ENCODE assay signal across 17 mouse cellular contexts in genomic region chr8:78626632-78627031, GRCm38 (mm10).
DNase-seq lines count a peak whose midpoint lies in the region; ATAC-seq and TF ChIP-seq lines count a peak whose summit lies in the region.
"Had no signal": no experiment of that assay in that cellular context is flagged by ENCODE, and none has a peak within 500 bp of the region (broad histone marks: within the 10 kb centered on the region; RNA-seq: fewer than 3 reads in every experiment).

No protein-coding gene starts in this region.

- no peaks in the 10 kb centered on the region for H3K9me3 ChIP-seq in heart, embryonic 10.5 days
- no peaks in the 10 kb centered on the region for H3K9me3 ChIP-seq in liver, embryonic 12.5 days (replicated peaks)
- H3K9me3 ChIP-seq in stomach, embryonic 16.5 days (replicated peaks; ENCODE audit: control insufficient read depth, low read length), result no peaks in the 10 kb centered on the region
- H3K9me3 ChIP-seq in stomach, postnatal 0 days (ENCODE audit: control insufficient read depth, low read length), result no peaks in the 10 kb centered on the region
- H3K9me3 ChIP-seq in neural tube, embryonic 15.5 days (replicated peaks), result no peaks in the 10 kb centered on the region
- H3K9me3 ChIP-seq: embryonic facial prominence, embryonic 12.5 days; forebrain, embryonic 13.5 days; midbrain, embryonic 15.5 days; stomach, embryonic 15.5 days had no signal

- no peak for ATAC-seq in liver, embryonic 12.5 days
- 0 out of 2 replicates have a peak, but pooled peaks have one; percentile 44 for ATAC-seq in stomach, embryonic 16.5 days (ENCODE audit: insufficient read depth, low FRiP score)
- no peak for ATAC-seq in stomach, postnatal 0 days (ENCODE audit: low FRiP score, low TSS enrichment)
- no peak for ATAC-seq in neural tube, embryonic 15.5 days (ENCODE audit: low FRiP score)
- ATAC-seq: forebrain, embryonic 13.5 days; hindbrain, postnatal 0 days; midbrain, embryonic 15.5 days had no signal

- H3K9ac ChIP-seq in liver, adult 2 months (ENCODE audit: low read depth, low read length), result no peak overlapping the region
- no peak overlapping the region for H3K9ac ChIP-seq in liver, embryonic 12.5 days
- H3K9ac ChIP-seq in stomach, embryonic 16.5 days (ENCODE audit: low read length), result no peak overlapping the region
- H3K9ac ChIP-seq in stomach, postnatal 0 days (ENCODE audit: low read length), result no peak overlapping the region
- no peak overlapping the region for H3K9ac ChIP-seq in neural tube, embryonic 15.5 days (replicated peaks)
- H3K9ac ChIP-seq: embryonic facial prominence, embryonic 12.5 days; forebrain, embryonic 13.5 days; midbrain, embryonic 15.5 days; stomach, embryonic 15.5 days had no signal

- 64% methylated on average over 5 of the region's 5 CpGs for WGBS in heart, embryonic 10.5 days
- WGBS in liver, adult 2 months, result 63% methylated on average over 5 of the region's 5 CpGs
- WGBS in liver, embryonic 12.5 days (ENCODE audit: insufficient replicate concordance), result 52% methylated on average over 5 of the region's 5 CpGs
- 46% methylated on average over 5 of the region's 5 CpGs for WGBS in stomach, embryonic 16.5 days
- WGBS in stomach, postnatal 0 days, result 53% methylated on average over 5 of the region's 5 CpGs
- 82% methylated on average over 5 of the region's 5 CpGs for WGBS in neural tube, embryonic 15.5 days

- H3K79me2 ChIP-seq in liver, adult 2 months (ENCODE audit: control insufficient read depth, insufficient read depth, low read length), result no peaks in the 10 kb centered on the region

- no peak for TF ChIP-seq CTCF in liver, adult 2 months (IDR thresholded peaks at IDR 0.05; ENCODE audit: low read depth, low read length)
- TF ChIP-seq CTCF in stomach, postnatal 0 days (IDR thresholded peaks at IDR 0.05; ENCODE audit: low read depth), result no peak

- H3K4me3 ChIP-seq in heart, embryonic 10.5 days, result no peak overlapping the region
- no peak overlapping the region for H3K4me3 ChIP-seq in liver, adult 2 months (ENCODE audit: insufficient read depth, low read depth, low read length)
- H3K4me3 ChIP-seq in liver, embryonic 12.5 days, result no peak overlapping the region
- no peak overlapping the region for H3K4me3 ChIP-seq in stomach, embryonic 16.5 days (replicated peaks; ENCODE audit: low read length)
- no peak overlapping the region for H3K4me3 ChIP-seq in stomach, postnatal 0 days (ENCODE audit: low read depth, low read length)
- no peak overlapping the region for H3K4me3 ChIP-seq in neural tube, embryonic 15.5 days (replicated peaks)
- H3K4me3 ChIP-seq: embryonic facial prominence, embryonic 12.5 days; forebrain, embryonic 13.5 days; gastrocnemius, adult 2 months; midbrain, embryonic 15.5 days; stomach, embryonic 15.5 days had no signal

- peak; percentile 21 to 48 for DNase-seq in heart, adult 18-20 months
- no peak for DNase-seq in heart, embryonic 10.5 days (ENCODE audit: low spot score)
- peak; percentile 24 for DNase-seq in liver, adult 2 months (ENCODE audit: extremely low read depth, low read depth, low spot score)
- DNase-seq in stomach, postnatal 0 days (ENCODE audit: low spot score), result no peak
- peak; percentile 83 for DNase-seq in splenic B cell, adult 2 months (ENCODE audit: low read depth, low spot score)
- DNase-seq: cerebellum, postnatal 25 days; gastrocnemius, adult 2 months; lung, adult 2 months; thymus, postnatal 4 days had no signal

- H3K4me2 ChIP-seq in liver, embryonic 12.5 days, result no peak overlapping the region
- no peak overlapping the region for H3K4me2 ChIP-seq in stomach, embryonic 16.5 days (ENCODE audit: low read depth, low read length)
- H3K4me2 ChIP-seq in stomach, postnatal 0 days (replicated peaks; ENCODE audit: low read depth), result no peak overlapping the region
- H3K4me2 ChIP-seq in neural tube, embryonic 15.5 days, result no peak overlapping the region
- H3K4me2 ChIP-seq: embryonic facial prominence, embryonic 12.5 days; forebrain, embryonic 13.5 days; midbrain, embryonic 15.5 days; stomach, embryonic 15.5 days had no signal

- no peaks in the 10 kb centered on the region for H3K36me3 ChIP-seq in heart, embryonic 10.5 days
- H3K36me3 ChIP-seq in liver, adult 2 months (ENCODE audit: control insufficient read depth, insufficient read depth, low read length), result no peaks in the 10 kb centered on the region
- H3K36me3 ChIP-seq in liver, embryonic 12.5 days, result peaks cover 4% of the 10 kb centered on the region; the same call in 1 of the 2 replicates
- H3K36me3 ChIP-seq in stomach, embryonic 16.5 days (ENCODE audit: control insufficient read depth, insufficient read depth, low read length), result no peaks in the 10 kb centered on the region; the same call in 1 of the 2 replicates
- no peaks in the 10 kb centered on the region for H3K36me3 ChIP-seq in stomach, postnatal 0 days (ENCODE audit: control insufficient read depth, insufficient read depth, low read length)
- no peaks in the 10 kb centered on the region; the same call in 1 of the 2 replicates for H3K36me3 ChIP-seq in splenic B cell, adult 2 months (ENCODE audit: control insufficient read depth, insufficient read depth, low read length, poor library complexity, severe bottlenecking)
- H3K36me3 ChIP-seq in neural tube, embryonic 15.5 days, result no peaks in the 10 kb centered on the region
- H3K36me3 ChIP-seq: embryonic facial prominence, embryonic 12.5 days; midbrain, embryonic 15.5 days had no signal

- no peak overlapping the region for H3K27ac ChIP-seq in heart, embryonic 10.5 days
- no peak overlapping the region for H3K27ac ChIP-seq in liver, adult 2 months (replicated peaks; ENCODE audit: insufficient read depth, low read depth, low read length)
- H3K27ac ChIP-seq in liver, embryonic 12.5 days, result no peak overlapping the region
- no peak overlapping the region for H3K27ac ChIP-seq in stomach, embryonic 16.5 days (ENCODE audit: low read length)
- H3K27ac ChIP-seq in stomach, postnatal 0 days (replicated peaks), result no peak overlapping the region
- no peak overlapping the region for H3K27ac ChIP-seq in neural tube, embryonic 15.5 days (replicated peaks)
- H3K27ac ChIP-seq: embryonic facial prominence, embryonic 12.5 days; forebrain, embryonic 13.5 days; gastrocnemius, adult 2 months; hindbrain, postnatal 0 days; midbrain, embryonic 15.5 days; stomach, embryonic 15.5 days had no signal

- no peak for TF ChIP-seq POLR2A in liver, adult 2 months (IDR thresholded peaks at IDR 0.05; ENCODE audit: extremely low read depth, insufficient read depth, low read length)

- peaks cover 31% of the 10 kb centered on the region for H3K4me1 ChIP-seq in heart, embryonic 10.5 days
- H3K4me1 ChIP-seq in liver, adult 2 months (ENCODE audit: control insufficient read depth, insufficient read depth, low read length), result no peaks in the 10 kb centered on the region
- H3K4me1 ChIP-seq in liver, embryonic 12.5 days, result 0 out of 2 replicates have a peak, but pooled peaks cover 12% of the 10 kb centered on the region
- peaks cover 11% of the 10 kb centered on the region; the same call in 1 of the 2 replicates for H3K4me1 ChIP-seq in stomach, embryonic 16.5 days (ENCODE audit: control insufficient read depth, insufficient read depth, low read length)
- no peaks in the 10 kb centered on the region for H3K4me1 ChIP-seq in stomach, postnatal 0 days (replicated peaks; ENCODE audit: control insufficient read depth, insufficient read depth)
- H3K4me1 ChIP-seq in neural tube, embryonic 15.5 days, result peaks cover 6% of the 10 kb centered on the region; the same call in 1 of the 2 replicates
- H3K4me1 ChIP-seq: forebrain, embryonic 13.5 days had no signal

- no peaks in the 10 kb centered on the region for H3K27me3 ChIP-seq in heart, embryonic 10.5 days (ENCODE audit: insufficient read depth, poor library complexity, severe bottlenecking)
- H3K27me3 ChIP-seq in liver, adult 2 months (ENCODE audit: control insufficient read depth, insufficient read depth, low read length), result no peaks in the 10 kb centered on the region
- H3K27me3 ChIP-seq in liver, embryonic 12.5 days (replicated peaks), result no peaks in the 10 kb centered on the region
- H3K27me3 ChIP-seq in stomach, embryonic 16.5 days (ENCODE audit: control insufficient read depth, insufficient read depth, low read length), result no peaks in the 10 kb centered on the region
- H3K27me3 ChIP-seq in stomach, postnatal 0 days (ENCODE audit: control insufficient read depth, insufficient read depth, low read length), result no peaks in the 10 kb centered on the region
- no peaks in the 10 kb centered on the region for H3K27me3 ChIP-seq in splenic B cell, adult 2 months (ENCODE audit: control insufficient read depth, insufficient read depth, low read length, poor library complexity, severe bottlenecking)
- no peaks in the 10 kb centered on the region for H3K27me3 ChIP-seq in neural tube, embryonic 15.5 days (replicated peaks)
- H3K27me3 ChIP-seq: embryonic facial prominence, embryonic 12.5 days; forebrain, embryonic 13.5 days; midbrain, embryonic 15.5 days; stomach, embryonic 15.5 days had no signal

- TF ChIP-seq EP300 in stomach, postnatal 0 days (optimal IDR thresholded peaks at IDR 0.05), result no peak

Comparison
In these comparisons a context has a peak if more than half of its experiments do, and no peak if none do; other contexts are left out.
1. DNase-seq: peak in heart, adult 18-20 months (2 of 2), liver, adult 2 months (single experiment) and splenic B cell, adult 2 months (single experiment); none in heart, embryonic 10.5 days (single experiment) and stomach, postnatal 0 days (single experiment).